Mouse (Mus musculus): ENCODE results near the gene Trio.

GRCm38 (mm10) chr15:27731818-27732217 lies 293.8 kb downstream of the Trio start:
- no peak for TF ChIP-seq CTCF (IDR thresholded peaks at IDR 0.05; ENCODE audit: low read depth)
- no peak for TF ChIP-seq EP300 (IDR thresholded peaks at IDR 0.05; ENCODE audit: low read depth)

Data from liver, postnatal 0 days (tissue).